Mouse (Mus musculus) embryonic fibroblast, embryonic 13.5 days (primary cell): Measurements from ENCODE around the gene Cnot2. TPM values are rescaled to one million over a fixed set of nuclear protein-coding genes. Genes with fewer than 3 reads are reported as not detected.

Source experiments
- H3K27ac ChIP-seq: 2 replicates; pipeline ENCODE4 v1.5.1; 2012; ENCODE audit warnings: low read length, control low read depth, inconsistent platforms; ENCODE audit not compliant: insufficient read depth
- H3K4me1 ChIP-seq: 2 replicates; pipeline ENCODE4 v1.6.1; 2011; ENCODE audit warnings: low read length; ENCODE audit not compliant: control insufficient read depth, insufficient read depth
- H3K4me3 ChIP-seq: 2 replicates; pipeline ENCODE4 v1.5.1; 2011; ENCODE audit warnings: mild to moderate bottlenecking, control low read depth, low read length; ENCODE audit not compliant: insufficient read depth
- CTCF ChIP-seq: IDR thresholded peaks from 2 replicates; pipeline ENCODE4 v1.5.1; 2011; ENCODE audit warnings: mild to moderate bottlenecking, control low read depth, low read length, moderate library complexity, borderline replicate concordance; ENCODE audit not compliant: insufficient read depth
- POLR2A ChIP-seq: IDR thresholded peaks from 2 replicates; pipeline ENCODE4 v1.6.1; 2011; ENCODE audit warnings: low read depth, mild to moderate bottlenecking, control low read depth, low read length, moderate library complexity
- polyA plus RNA-seq: library from polyadenylated mRNA; stranded (reverse); fragments of >200 nt; gene quantifications from 2 replicates; pipeline ENCODE4 v1.2.4, GENCODE M21; 2011; ENCODE audit warnings: low read depth; ENCODE audit not compliant: missing spikeins, insufficient read length

Gene Cnot2
- polyA plus RNA-seq, 1 experiment = 111 TPM

DNA sequence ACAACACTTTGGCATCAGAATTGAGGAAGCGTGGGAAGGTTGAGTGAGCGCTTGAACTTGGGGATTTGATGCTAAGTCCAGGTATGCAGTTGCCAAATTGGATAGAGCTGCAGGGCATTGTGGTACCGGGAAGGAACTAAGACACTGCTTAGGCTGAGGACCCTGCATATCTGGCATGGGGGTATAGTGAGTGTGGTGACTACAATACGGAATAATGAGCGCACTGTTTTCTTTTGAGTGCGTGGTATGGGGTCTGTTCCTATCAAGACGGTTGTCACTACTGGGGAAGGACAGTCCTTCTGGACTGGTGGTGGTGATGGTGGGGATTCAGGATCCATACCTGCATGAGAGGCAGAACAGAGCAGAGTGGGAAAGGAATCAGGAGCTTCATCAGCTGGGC, 140.4 kb downstream of the Cnot2 start:
- TF ChIP-seq POLR2A (no peak), CTCF (no peak)
- no peak overlapping the region for H3K4me3 ChIP-seq

GRCm38 (mm10) chr10:116440088-116440487, 141.2 kb downstream of the Cnot2 start:
- Histone ChIP-seq H3K27ac (no peak overlapping the region), H3K4me3 (no peak overlapping the region), H3K4me1 (no peaks in the 10 kb centered on the region)
- TF ChIP-seq CTCF (no peak), POLR2A (no peak)

More for the DNA sequence above, 140.4 kb downstream of the Cnot2 start:
- H3K4me1 ChIP-seq = no peaks in the 10 kb centered on the region
- H3K27ac ChIP-seq = no peak overlapping the region

GRCm38 (mm10) chr10:116435455-116435854, 145.9 kb downstream of the Cnot2 start:
- TF ChIP-seq POLR2A (no peak), CTCF (no peak)
- Histone ChIP-seq H3K4me1 (no peaks in the 10 kb centered on the region), H3K27ac (no peak overlapping the region; the same call in 1 of the 2 replicates), H3K4me3 (no peak overlapping the region)

Other genes starting within 250 kb of the Cnot2 start
- 2.0 and 3.5 TPM in 2 replicates for gene Kcnmb4, start 107.6 kb downstream of the Cnot2 start, polyA plus RNA-seq